Mouse (Mus musculus) MEL (cell line): ENCODE results near the gene Kctd20.
A peak's percentile ranks its signal among the peaks of the same experiment; 100 is the strongest.

Source experiments
- CTCF ChIP-seq, 3 experiments: IDR thresholded peaks in 2 of 3; conservative IDR thresholded peaks in 1 of 3; 2 replicates each; pipeline ENCODE4 v1.5.1; 2011 to 2012; ENCODE audit warnings: low read length in 3 of 3, low read depth in 2 of 3, mild to moderate bottlenecking in 2 of 3, improper control_type of control experiment in 1 of 3, inconsistent platforms in 1 of 3, mixed read lengths in 1 of 3, moderate library complexity in 1 of 3; ENCODE audit not compliant: control insufficient read depth in 1 of 3, insufficient read depth in 1 of 3, poor library complexity in 1 of 3, severe bottlenecking in 1 of 3
- EP300 ChIP-seq, 2 experiments: IDR thresholded peaks; 2 replicates each; pipeline ENCODE4 v1.6.1; 2011; ENCODE audit warnings: improper control_type of control experiment in 2 of 2, low read length in 2 of 2, low read depth in 1 of 2, mild to moderate bottlenecking in 1 of 2
- MXI1 ChIP-seq: IDR thresholded peaks from 2 replicates; pipeline ENCODE4 v1.6.1; 2011; ENCODE audit warnings: mild to moderate bottlenecking, low read depth, low read length, improper control_type of control experiment

GRCm38 (mm10) chr17:28926380-28926779, 25.4 kb upstream of the Kctd20 start:
- TF ChIP-seq EP300 (IDR thresholded peaks at IDR 0.05; ENCODE audit: low read depth in 1 of 2, low read length in 2 of 2) (no peak), CTCF (IDR thresholded peaks at IDR 0.05 in 2 of 3, conservative IDR thresholded peaks at IDR 0.05 in 1 of 3; ENCODE audit: control insufficient read depth in 1 of 3, insufficient read depth in 1 of 3, low read depth in 2 of 3, low read length in 3 of 3, poor library complexity in 1 of 3, severe bottlenecking in 1 of 3) (peak; percentile 80 to 93 (median 86)), MXI1 (no peak)
